In the genomic region with DNA sequence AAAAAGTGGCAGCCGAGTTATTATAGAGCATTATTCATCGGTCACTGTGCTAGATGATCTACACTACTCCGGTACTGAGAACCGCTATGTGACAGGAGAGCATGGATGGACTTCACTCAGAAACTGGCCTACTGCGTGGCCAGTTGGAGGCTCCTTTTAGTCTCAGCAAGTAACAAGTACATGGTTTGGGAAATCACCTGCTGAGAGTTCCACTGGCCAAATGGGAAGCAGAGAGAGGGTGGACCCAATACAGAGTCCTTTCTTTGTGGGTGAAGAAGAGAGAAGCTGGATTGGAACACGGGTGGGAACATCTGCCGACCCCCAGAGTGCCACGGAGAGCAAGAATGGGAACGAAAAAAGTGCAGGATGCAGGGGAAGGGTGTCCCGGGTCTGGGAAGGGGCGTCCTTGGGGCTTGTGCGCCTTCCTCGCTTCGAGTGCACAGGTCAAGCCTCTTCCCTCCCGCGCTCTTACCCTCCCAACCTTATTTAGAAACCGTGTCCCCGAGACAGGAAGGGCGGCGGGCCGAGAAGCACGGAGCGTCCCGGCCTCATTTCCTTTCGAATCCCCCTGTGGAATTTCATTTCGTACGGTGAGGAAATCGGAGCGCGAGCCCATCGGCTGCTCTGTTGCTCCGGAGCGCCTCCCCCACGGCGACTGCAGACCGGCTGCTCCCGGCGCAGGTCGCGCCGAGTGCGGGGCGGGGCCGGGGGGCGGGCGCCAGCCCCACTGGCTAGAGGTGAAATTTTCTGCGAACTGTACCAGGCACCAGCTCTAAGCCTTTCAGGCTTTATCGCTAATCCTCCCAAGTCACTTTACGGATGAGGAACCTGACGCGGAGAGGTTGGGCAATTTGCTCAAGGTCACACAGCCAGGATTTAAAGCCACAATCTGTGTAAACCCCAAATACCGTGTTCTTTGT, we compare ENCODE assay signal across 8 mouse cellular contexts. TPM values are rescaled to one million over a fixed set of nuclear protein-coding genes. Genes with fewer than 3 reads are reported as not detected.
DNase-seq lines count a peak whose midpoint lies in the region; ATAC-seq and TF ChIP-seq lines count a peak whose summit lies in the region.

No protein-coding gene starts in this region.

- 5% methylated on average over 52 of the region's 52 CpGs for WGBS in forebrain, embryonic 13.5 days
- WGBS in lung, adult 2 months: 4% methylated on average over 52 of the region's 52 CpGs
- 5% methylated on average over 52 of the region's 52 CpGs for WGBS in neural tube, embryonic 15.5 days

- peaks cover 38% of the 10 kb centered on the region for H3K27me3 ChIP-seq in forebrain, embryonic 13.5 days
- no peaks in the 10 kb centered on the region for H3K27me3 ChIP-seq in neural tube, embryonic 15.5 days (replicated peaks)

- H3K9ac ChIP-seq in forebrain, embryonic 13.5 days: peak overlapping the region; percentile 77
- H3K9ac ChIP-seq in neural tube, embryonic 15.5 days (replicated peaks): peak overlapping the region; percentile 74

- TF ChIP-seq POLR2A in lung, adult 2 months (IDR thresholded peaks at IDR 0.05; ENCODE audit: borderline replicate concordance, extremely low read depth, low read depth, low read length): peak; percentile 63; the same call in 1 of the 2 replicates

- intact Hi-C loops in heart, postnatal 14 days (cut with DNase I): loop anchor here (5.0 kb wide), 1 partner anchor 66 kb away; no protein-coding TSS in a partner anchor

- ATAC-seq in forebrain, embryonic 13.5 days: peak; percentile 82
- ATAC-seq in neural tube, embryonic 15.5 days (ENCODE audit: low FRiP score): peak; percentile 89

- peak overlapping the region; percentile 86 for H3K4me3 ChIP-seq in brown adipose tissue, adult 24 weeks (ENCODE audit: insufficient read depth, low read depth, low read length)
- H3K4me3 ChIP-seq in forebrain, embryonic 13.5 days: peak overlapping the region; percentile 66
- peak overlapping the region; percentile 76 for H3K4me3 ChIP-seq in lung, adult 2 months (replicated peaks; ENCODE audit: extremely low read depth, low read depth, low read length)
- H3K4me3 ChIP-seq in neural tube, embryonic 15.5 days (replicated peaks): peak overlapping the region; percentile 79

- 0 out of 2 replicates have a peak, but pooled peaks cover 1% of the 10 kb centered on the region for H3K36me3 ChIP-seq in forebrain, embryonic 13.5 days (ENCODE audit: poor library complexity, severe bottlenecking)
- no peaks in the 10 kb centered on the region for H3K36me3 ChIP-seq in neural tube, embryonic 15.5 days

- no peaks in the 10 kb centered on the region for H3K9me3 ChIP-seq in forebrain, embryonic 13.5 days (replicated peaks)
- H3K9me3 ChIP-seq in neural tube, embryonic 15.5 days (replicated peaks): no peaks in the 10 kb centered on the region

- peak overlapping the region; percentile 100 for H3K27ac ChIP-seq in brown adipose tissue, adult 24 weeks (replicated peaks; ENCODE audit: low read depth, low read length)
- H3K27ac ChIP-seq in forebrain, embryonic 13.5 days: peak overlapping the region; percentile 40; the same call in 1 of the 2 replicates
- H3K27ac ChIP-seq in neural tube, embryonic 15.5 days (replicated peaks): peak overlapping the region; percentile 82

- DNase-seq in ES-CJ7 (ENCODE audit: low read depth, low spot score): peak; percentile 58
- DNase-seq in heart, postnatal 14 days: peak; percentile 82 to 87
- peak; percentile 84 to 91 for DNase-seq in kidney, postnatal 4 days
- DNase-seq in lung, adult 2 months: peak; percentile 76
- peak; percentile 67 for DNase-seq in testis, postnatal 14 days (ENCODE audit: low spot score)

- H3K4me1 ChIP-seq in brown adipose tissue, adult 24 weeks (ENCODE audit: control insufficient read depth, insufficient read depth, insufficient read length, low read length): peaks cover 11% of the 10 kb centered on the region
- peaks cover 37% of the 10 kb centered on the region for H3K4me1 ChIP-seq in forebrain, embryonic 13.5 days
- peaks cover 11% of the 10 kb centered on the region for H3K4me1 ChIP-seq in lung, adult 2 months (ENCODE audit: control insufficient read depth, insufficient read depth, low read length)
- peaks cover 26% of the 10 kb centered on the region for H3K4me1 ChIP-seq in neural tube, embryonic 15.5 days

- no peak for TF ChIP-seq CTCF in lung, adult 2 months (IDR thresholded peaks at IDR 0.05; ENCODE audit: insufficient read depth, low read length)

- H3K4me2 ChIP-seq in forebrain, embryonic 13.5 days: peak overlapping the region; percentile 99
- peak overlapping the region; percentile 94 for H3K4me2 ChIP-seq in neural tube, embryonic 15.5 days

RNA-seq across cellular contexts. Expression of a gene that starts 0.7 kb away (rescaled TPM):
- 128 and 134 TPM in 2 replicates for polyA plus RNA-seq in brown adipose tissue, adult 24 weeks (2012; ENCODE audit: insufficient read depth, insufficient read length, missing spikeins)
- 18.3 and 19.0 TPM in 2 replicates for polyA plus RNA-seq in forebrain, embryonic 13.5 days (2015; fragmentation: Nextera tagmentation; extraction: Ambion mirVana)
- total RNA-seq in heart, postnatal 14 days (2021): 10 to 100 TPM; 49.4 to 51.3 TPM
- 48.9 and 52.7 TPM in 2 replicates for polyA plus RNA-seq in lung, adult 2 months (2012; rRNA removed)
- 29.0 and 30.7 TPM in 2 replicates for polyA plus RNA-seq in neural tube, embryonic 15.5 days (2015; fragmentation: Nextera tagmentation; extraction: Ambion mirVana)

RNA-seq across cellular contexts. Expression of a gene that starts 0.8 kb away (rescaled TPM):
- polyA plus RNA-seq in brown adipose tissue, adult 24 weeks (2012; ENCODE audit: insufficient read depth, insufficient read length, missing spikeins): 57.1 and 88.8 TPM in 2 replicates
- polyA plus RNA-seq in forebrain, embryonic 13.5 days (2015; fragmentation: Nextera tagmentation; extraction: Ambion mirVana): 1.3 and 1.5 TPM in 2 replicates
- total RNA-seq in heart, postnatal 14 days (2021): 10 to 100 TPM; 51.5 to 53.5 TPM
- polyA plus RNA-seq in lung, adult 2 months (2012; rRNA removed): 27.8 and 34.5 TPM in 2 replicates
- polyA plus RNA-seq in neural tube, embryonic 15.5 days (2015; fragmentation: Nextera tagmentation; extraction: Ambion mirVana): 2.5 and 3.4 TPM in 2 replicates

Comparison
In these comparisons a context has a peak if more than half of its experiments do, and no peak if none do; other contexts are left out.
1. Peak in every context shown above with its lines: DNase-seq, ATAC-seq, H3K4me3 ChIP-seq and H3K27ac ChIP-seq.
2. H3K27ac ChIP-seq: peak in every context shown above with its lines; median percentile 100 in brown adipose tissue, adult 24 weeks; 82 in neural tube, embryonic 15.5 days; 40 in forebrain, embryonic 13.5 days.